Comparison of ENCODE assay signal across 8 mouse cellular contexts in genomic region chr9:101074332-101075021, GRCm38 (mm10). TPM values are rescaled to one million over a fixed set of nuclear protein-coding genes. Genes with fewer than 3 reads are reported as not detected.
DNase-seq lines count a peak whose midpoint lies in the region; ATAC-seq and TF ChIP-seq lines count a peak whose summit lies in the region.

No protein-coding gene starts in this region.

- peak; percentile 88 to 90 for DNase-seq in B cell, adult 2 months
- peak; percentile 89 for DNase-seq in brain, adult 2 months (ENCODE audit: low read depth, low spot score)
- DNase-seq in kidney, postnatal 10 days = peak; percentile 92
- peak; percentile 60 to 66 (median 65) for DNase-seq in liver, embryonic 14.5 days (ENCODE audit: low read depth in 3 of 3, low spot score in 3 of 3)
- DNase-seq in neural tube, embryonic 10.5 days (ENCODE audit: extremely low spot score, low spot score) = peak; percentile 84

- H3K9ac ChIP-seq in heart, embryonic 13.5 days = peak overlapping the region; percentile 100
- H3K9ac ChIP-seq in liver, embryonic 14.5 days (replicated peaks) = peak overlapping the region; percentile 89
- peak overlapping the region; percentile 98 for H3K9ac ChIP-seq in stomach, embryonic 15.5 days

- peak overlapping the region; percentile 99 for H3K4me3 ChIP-seq in erythroblast, embryonic 14.5 days (replicated peaks)
- peak overlapping the region; percentile 88 for H3K4me3 ChIP-seq in heart, embryonic 13.5 days
- H3K4me3 ChIP-seq in liver, embryonic 14.5 days (ENCODE audit: insufficient read depth in 1 of 2, low read depth in 2 of 2, low read length in 2 of 2) = peak overlapping the region; percentile 89 to 98
- peak overlapping the region; percentile 96 for H3K4me3 ChIP-seq in stomach, embryonic 15.5 days (replicated peaks)

- TF ChIP-seq EP300 in liver, embryonic 14.5 days (IDR thresholded peaks at IDR 0.05; ENCODE audit: low read depth) = no peak

- H3K4me1 ChIP-seq in erythroblast, embryonic 14.5 days (ENCODE audit: control insufficient read depth) = peaks cover 43% of the 10 kb centered on the region
- H3K4me1 ChIP-seq in heart, embryonic 13.5 days = peaks cover 35% of the 10 kb centered on the region
- H3K4me1 ChIP-seq in liver, embryonic 14.5 days (replicated peaks; ENCODE audit: control insufficient read depth in 2 of 2, insufficient read depth in 2 of 2, low read length in 1 of 2) = peaks cover 15 to 18% of the 10 kb centered on the region in 2 experiments
- H3K4me1 ChIP-seq in stomach, embryonic 15.5 days = peaks cover 11% of the 10 kb centered on the region; the same call in 1 of the 2 replicates

- peak overlapping the region; percentile 100 for H3K27ac ChIP-seq in heart, embryonic 13.5 days (replicated peaks)
- peak overlapping the region; percentile 79 for H3K27ac ChIP-seq in liver, embryonic 14.5 days
- H3K27ac ChIP-seq in stomach, embryonic 15.5 days = peak overlapping the region; percentile 100

- no peaks in the 10 kb centered on the region for H3K27me3 ChIP-seq in erythroblast, embryonic 14.5 days (ENCODE audit: control insufficient read depth)
- H3K27me3 ChIP-seq in heart, embryonic 13.5 days (replicated peaks) = no peaks in the 10 kb centered on the region
- no peaks in the 10 kb centered on the region for H3K27me3 ChIP-seq in liver, embryonic 14.5 days (ENCODE audit: control insufficient read depth, insufficient read depth, low read length)
- H3K27me3 ChIP-seq in stomach, embryonic 15.5 days (replicated peaks) = no peaks in the 10 kb centered on the region

- peak; percentile 54 for ATAC-seq in heart, embryonic 13.5 days (ENCODE audit: extremely low read depth, insufficient number of reproducible peaks, low FRiP score, low TSS enrichment)
- ATAC-seq in liver, embryonic 14.5 days (ENCODE audit: insufficient read depth) = peak; percentile 69
- ATAC-seq in stomach, embryonic 15.5 days (ENCODE audit: insufficient read depth, low FRiP score, low read depth) = peak; percentile 64

- no peak for TF ChIP-seq CTCF in liver, embryonic 14.5 days (IDR thresholded peaks at IDR 0.05; ENCODE audit: low read depth)

- WGBS in heart, embryonic 13.5 days = under 1% methylated on average over 73 of the region's 100 CpGs
- WGBS in liver, embryonic 14.5 days (ENCODE audit: insufficient replicate concordance) = 1% methylated on average over 62 of the region's 100 CpGs
- under 1% methylated on average over 83 of the region's 100 CpGs for WGBS in stomach, embryonic 15.5 days

- H3K4me2 ChIP-seq in heart, embryonic 13.5 days = peak overlapping the region; percentile 85
- peak overlapping the region; percentile 95 for H3K4me2 ChIP-seq in liver, embryonic 14.5 days (ENCODE audit: low read depth)
- peak overlapping the region; percentile 73 for H3K4me2 ChIP-seq in stomach, embryonic 15.5 days

- peaks cover 7% of the 10 kb centered on the region for H3K9me3 ChIP-seq in erythroblast, embryonic 14.5 days (ENCODE audit: control insufficient read depth, low read length)
- H3K9me3 ChIP-seq in heart, embryonic 13.5 days = no peaks in the 10 kb centered on the region
- no peaks in the 10 kb centered on the region for H3K9me3 ChIP-seq in liver, embryonic 14.5 days (ENCODE audit: control insufficient read depth, low read length)
- H3K9me3 ChIP-seq in stomach, embryonic 15.5 days = no peaks in the 10 kb centered on the region

- H3K36me3 ChIP-seq in erythroblast, embryonic 14.5 days (ENCODE audit: control insufficient read depth) = peaks cover 38% of the 10 kb centered on the region
- H3K36me3 ChIP-seq in heart, embryonic 13.5 days = 0 out of 2 replicates have a peak, but pooled peaks cover 3% of the 10 kb centered on the region
- H3K36me3 ChIP-seq in liver, embryonic 14.5 days (replicated peaks; ENCODE audit: control insufficient read depth, insufficient read depth, low read depth) = peaks cover 3% of the 10 kb centered on the region; the same call in 1 of the 2 replicates
- H3K36me3 ChIP-seq in stomach, embryonic 15.5 days = no peaks in the 10 kb centered on the region

RNA-seq across cellular contexts. Expression of gene Msl2, which starts 0.6 kb away (rescaled TPM):
- 0.76 and 1.1 TPM in 2 replicates for polyA plus RNA-seq in erythroblast, embryonic 14.5 days (2012)
- 2.6 and 2.8 TPM in 2 replicates for polyA plus RNA-seq in heart, embryonic 13.5 days (2015; fragmentation: Nextera tagmentation; extraction: Ambion mirVana)
- polyA plus RNA-seq in liver, embryonic 14.5 days (2012; rRNA removed) = 8.2 and 9.4 TPM in 2 replicates
- polyA plus RNA-seq in liver, embryonic 14.5 days (2014; fragmentation: Nextera tagmentation; extraction: Ambion mirVana) = 2.3 and 2.5 TPM in 2 replicates
- polyA plus RNA-seq in stomach, embryonic 15.5 days (2015; fragmentation: Nextera tagmentation; extraction: Ambion mirVana) = 5.3 and 6.3 TPM in 2 replicates

RNA-seq across cellular contexts. Expression of gene Pccb, which starts 39.8 kb away (rescaled TPM):
- 4.3 and 5.0 TPM in 2 replicates for polyA plus RNA-seq in erythroblast, embryonic 14.5 days (2012)
- 20.3 and 23.2 TPM in 2 replicates for polyA plus RNA-seq in heart, embryonic 13.5 days (2015; fragmentation: Nextera tagmentation; extraction: Ambion mirVana)
- 12.8 and 15.7 TPM in 2 replicates for polyA plus RNA-seq in liver, embryonic 14.5 days (2012; rRNA removed)
- 6.4 and 7.8 TPM in 2 replicates for polyA plus RNA-seq in liver, embryonic 14.5 days (2014; fragmentation: Nextera tagmentation; extraction: Ambion mirVana)
- 24.6 and 26.3 TPM in 2 replicates for polyA plus RNA-seq in stomach, embryonic 15.5 days (2015; fragmentation: Nextera tagmentation; extraction: Ambion mirVana)

Comparison
In these comparisons a context has a peak if more than half of its experiments do, and no peak if none do; other contexts are left out.
1. Peak in every context shown above with its lines: DNase-seq, ATAC-seq, H3K4me3 ChIP-seq and H3K27ac ChIP-seq.